Mouse (Mus musculus): Measurements from ENCODE around the gene 5730596B20Rik.
A peak's percentile ranks its signal among the peaks of the same experiment; 100 is the strongest.

DNA sequence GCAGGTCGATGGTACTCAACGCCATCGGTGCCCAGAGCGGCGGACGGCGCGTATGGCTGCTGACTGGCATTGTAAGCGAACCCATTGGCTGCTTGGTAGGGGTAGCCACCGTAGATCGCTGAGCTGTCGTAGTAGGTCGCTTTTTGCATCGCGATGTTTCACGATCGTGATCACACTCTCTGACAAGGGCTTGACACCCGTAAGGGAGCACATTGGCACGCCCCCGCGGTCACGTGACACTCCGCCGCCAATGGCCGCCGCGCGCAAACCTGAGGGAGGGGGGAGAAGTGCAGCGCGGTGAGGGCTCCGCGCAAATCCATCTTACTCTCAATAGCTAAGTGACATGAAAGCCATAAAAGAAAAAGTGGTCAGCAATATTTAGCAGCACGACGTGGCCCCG is 4.8 kb upstream of the 5730596B20Rik start:
- TF ChIP-seq CTCF (IDR thresholded peaks at IDR 0.05; ENCODE audit: borderline replicate concordance, insufficient read depth, low read length) = no peak
- peak; percentile 55 for TF ChIP-seq POLR2A (IDR thresholded peaks at IDR 0.05; ENCODE audit: low read depth, low read length)
